Mouse (Mus musculus): ENCODE measurements around the gene Cdkl1. TPM values are rescaled to one million over a fixed set of nuclear protein-coding genes. Genes with fewer than 3 reads are reported as not detected.

The Cdkl1 gene
- total RNA-seq, 2 experiments from 2014 or later: 25.1 to 27.9 TPM

- no peak for DNase-seq (ENCODE audit: low spot score in 2 of 2)
Measured at GRCm38 (mm10) chr12:69783247-69784025, 7.6 kb downstream of the Cdkl1 start.

GRCm38 (mm10) chr12:69781935-69782650 is 9.0 kb downstream of the Cdkl1 start:
- DNase-seq (ENCODE audit: low spot score in 2 of 2): no peak

- no peak for DNase-seq (ENCODE audit: low spot score in 2 of 2)
Measured at GRCm38 (mm10) chr12:69781480-69781879, 9.6 kb downstream of the Cdkl1 start.

- no peak for DNase-seq (ENCODE audit: low spot score in 2 of 2)
Measured at GRCm38 (mm10) chr12:69777957-69778356, 13.1 kb downstream of the Cdkl1 start.

GRCm38 (mm10) chr12:69777341-69777730 is 13.7 kb downstream of the Cdkl1 start:
- DNase-seq (ENCODE audit: low spot score in 2 of 2): no peak

GRCm38 (mm10) chr12:69776607-69777340 is 14.3 kb downstream of the Cdkl1 start:
- DNase-seq (ENCODE audit: low spot score in 2 of 2): no peak

GRCm38 (mm10) chr12:69768841-69769240 is 22.2 kb downstream of the Cdkl1 start:
- no peak for DNase-seq (ENCODE audit: low spot score in 2 of 2)

- no peak for DNase-seq (ENCODE audit: low spot score in 2 of 2)
Measured at GRCm38 (mm10) chr12:69767476-69768258, 23.4 kb downstream of the Cdkl1 start.

- DNase-seq (ENCODE audit: low spot score in 2 of 2): no peak
Measured at GRCm38 (mm10) chr12:69766185-69766904, 24.7 kb downstream of the Cdkl1 start.

- DNase-seq (ENCODE audit: low spot score in 2 of 2): no peak
Measured at GRCm38 (mm10) chr12:69765543-69765942, 25.5 kb downstream of the Cdkl1 start.

GRCm38 (mm10) chr12:69761603-69762002 is 29.5 kb downstream of the Cdkl1 start:
- DNase-seq (ENCODE audit: low spot score in 2 of 2): no peak

- no peak for DNase-seq (ENCODE audit: low spot score in 2 of 2)
Measured at GRCm38 (mm10) chr12:69760743-69761406, 30.2 kb downstream of the Cdkl1 start.

GRCm38 (mm10) chr12:69760014-69760413 is 31.1 kb downstream of the Cdkl1 start:
- no peak for DNase-seq (ENCODE audit: low spot score in 2 of 2)

- DNase-seq (ENCODE audit: low spot score in 2 of 2): no peak
Measured at GRCm38 (mm10) chr12:69759267-69759885, 31.7 kb downstream of the Cdkl1 start.

- no peak for DNase-seq (ENCODE audit: low spot score in 2 of 2)
Measured at GRCm38 (mm10) chr12:69758221-69759185, 32.6 kb downstream of the Cdkl1 start.

GRCm38 (mm10) chr12:69757418-69758141 is 33.5 kb downstream of the Cdkl1 start:
- peak; percentile 51 to 71 for DNase-seq (ENCODE audit: low spot score in 2 of 2)

- DNase-seq (ENCODE audit: low spot score in 2 of 2): no peak
Measured at GRCm38 (mm10) chr12:69756015-69756414, 35.1 kb downstream of the Cdkl1 start.

- no peak for DNase-seq (ENCODE audit: low spot score in 2 of 2)
Measured at GRCm38 (mm10) chr12:69753936-69754335, 37.1 kb downstream of the Cdkl1 start.

Measured in layer of hippocampus, postnatal 10 days (tissue).